Mouse (Mus musculus) megakaryocyte, embryonic 14.5 days (primary cell): ENCODE data around the gene Zfp64.

Experiments used
- FLI1 ChIP-seq: IDR thresholded peaks from 2 replicates; pipeline ENCODE4 v1.6.1; 2012; ENCODE audit warnings: low read length, inconsistent platforms, mixed read lengths
- GATA1 ChIP-seq: IDR thresholded peaks from 3 replicates; pipeline ENCODE4 v1.6.1; 2012; ENCODE audit warnings: mixed read lengths, low read length, inconsistent platforms, borderline replicate concordance

DNA sequence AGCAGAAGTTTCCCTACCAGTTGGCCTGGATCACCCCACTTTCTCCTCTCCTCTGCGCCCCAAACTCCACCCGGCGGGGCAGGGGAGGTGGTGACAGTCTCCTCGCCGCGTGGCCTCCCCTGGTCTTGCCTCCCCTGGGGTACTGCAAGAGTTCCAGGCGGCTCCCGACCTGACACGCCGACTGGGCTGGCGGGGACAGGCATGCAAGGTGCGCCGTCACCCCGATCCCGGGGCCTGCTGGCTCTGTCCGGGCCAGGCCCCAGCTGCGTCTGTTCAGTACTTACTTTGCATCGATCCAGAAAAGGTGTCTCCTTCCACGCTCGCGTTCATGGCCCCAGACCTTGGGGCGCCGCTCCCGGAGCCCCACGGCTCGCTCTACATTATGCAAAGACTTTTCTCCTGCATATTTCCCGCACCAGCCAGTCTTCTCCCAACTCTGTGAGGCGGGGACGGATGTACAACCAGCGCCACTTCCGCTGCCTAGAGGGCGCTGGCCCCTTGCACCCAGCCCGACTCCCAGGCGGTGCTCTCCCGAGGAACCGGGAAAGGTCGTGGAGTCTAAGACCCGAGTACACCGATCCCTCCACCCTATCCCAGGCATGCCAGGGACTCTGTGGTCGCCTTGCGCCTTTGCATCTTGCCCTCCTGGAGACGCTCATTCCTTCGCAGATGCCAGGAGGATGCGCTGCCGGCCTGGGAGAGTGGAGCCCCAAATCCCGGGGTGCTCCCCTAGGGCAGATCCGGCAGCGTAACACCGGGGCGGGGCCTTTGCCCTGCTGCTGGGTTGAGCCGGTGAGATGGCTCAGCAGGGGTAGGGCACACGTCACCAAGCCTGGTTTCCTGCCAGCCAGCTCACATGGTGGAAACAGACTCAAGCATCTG is at the start of gene Zfp64:
- TF ChIP-seq FLI1 (peak; percentile 76; the same call in 1 of the 2 replicates), GATA1 (no peak)
